Mouse (Mus musculus) gastrocnemius, postnatal 36 days (tissue): ENCODE data around the gene Fbxl14. TPM values are rescaled to one million over a fixed set of nuclear protein-coding genes. Genes with fewer than 3 reads are reported as not detected.
"Not testable (repeated sequence)": the region's sequence is repeated elsewhere in the genome, so short reads cannot be mapped to it uniquely, and the experiment has no call there.

Experiments used
- DNase-seq, 2 experiments: peaks; one replicate each; pipeline ENCODE4 v3.0.0; 2022
- intact Hi-C: fragments of 180-260 bp; cut with DNase I; formaldehyde crosslinking; loops from one replicate; pipeline ENCODE4 v1.15.1; 2025
- long read RNA-seq, 2 experiments: library from polyadenylated mRNA; stranded (forward); transcript quantifications; one replicate each; pipeline ENCODE4 v2.0.0; 2021
- total RNA-seq, 2 experiments: library from RNA; stranded (reverse); gene quantifications; 2 replicates each; pipeline ENCODE4 v1.2.3; 2021

The Fbxl14 gene
- total RNA-seq = 10 to 100 TPM; 10.3 to 10.7 TPM
- long read RNA-seq, experiment 1, transcript Fbxl14-201 (1 exons, 2,963 nt) = major isoform, 6 of 6 reads
- long read RNA-seq, experiment 1, partial matches to known transcripts = 0 of 6 reads
- long read RNA-seq, experiment 1, other reads (novel, unspliced or antisense) = 0 of 6 reads
- long read RNA-seq, experiment 2, partial matches to known transcripts = 0 of 2 reads
- long read RNA-seq, experiment 2, other reads (novel, unspliced or antisense) = 0 of 2 reads

DNA sequence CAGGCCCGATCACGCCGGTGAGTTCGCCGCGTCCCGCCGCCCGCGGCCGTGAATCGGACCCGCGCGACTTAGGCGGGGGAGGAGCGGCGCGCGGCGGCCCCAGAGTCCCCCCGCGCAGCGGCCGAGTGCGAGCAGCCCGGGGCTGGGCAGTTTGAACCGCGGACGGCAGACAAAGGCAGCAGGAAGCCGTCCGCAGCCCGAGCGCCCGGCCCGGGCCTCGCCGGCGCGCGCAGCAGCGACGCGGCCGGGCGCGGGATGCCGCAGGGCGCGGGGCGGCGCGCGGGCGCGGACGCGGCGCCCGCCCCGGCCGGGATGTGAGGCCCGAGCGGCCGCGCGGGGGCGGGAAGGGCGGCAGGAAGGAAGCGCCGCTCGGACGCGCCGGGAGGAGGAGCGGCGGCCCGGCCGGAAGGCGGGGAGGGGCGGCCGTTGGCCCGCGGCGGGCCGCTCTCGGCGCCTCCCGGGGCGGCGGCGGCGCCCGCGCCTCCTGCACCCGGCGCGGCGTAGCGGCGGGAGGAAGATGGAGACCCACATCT, at the start of gene Fbxl14:
Gene Fbxl14 (plus strand): TSS at position 326 of the 533 bp plus-strand sequence.
- DNase-seq = peak in 1 of 2 experiments; percentile 32

DNA sequence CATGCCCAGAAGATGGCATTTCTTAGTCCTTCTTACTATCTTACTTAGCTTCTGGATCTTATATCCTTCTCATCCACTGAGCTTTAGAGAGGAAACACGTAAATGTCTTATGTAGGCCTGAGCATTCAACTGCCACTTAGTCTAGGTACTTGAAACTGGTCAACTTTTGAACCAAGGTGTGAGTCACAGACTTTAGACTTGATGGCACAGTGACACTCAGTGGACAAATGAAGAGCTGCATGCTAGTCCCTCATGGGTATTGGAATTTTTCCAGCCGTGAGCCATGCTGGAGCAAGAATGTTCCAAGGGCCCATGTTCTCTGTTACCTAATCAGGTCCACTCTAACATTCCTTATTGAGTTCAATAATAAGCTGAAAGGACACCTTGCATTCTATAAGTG, 49.0 kb upstream of the Fbxl14 start:
- intact Hi-C loops = loop anchor here (5.0 to 10.0 kb wide), 3 partner anchors 78 to 306 kb away; no protein-coding TSS in a partner anchor
- DNase-seq = no peak

More for the DNA sequence above, at the start of gene Fbxl14:
- intact Hi-C loops = no loop called here

DNA sequence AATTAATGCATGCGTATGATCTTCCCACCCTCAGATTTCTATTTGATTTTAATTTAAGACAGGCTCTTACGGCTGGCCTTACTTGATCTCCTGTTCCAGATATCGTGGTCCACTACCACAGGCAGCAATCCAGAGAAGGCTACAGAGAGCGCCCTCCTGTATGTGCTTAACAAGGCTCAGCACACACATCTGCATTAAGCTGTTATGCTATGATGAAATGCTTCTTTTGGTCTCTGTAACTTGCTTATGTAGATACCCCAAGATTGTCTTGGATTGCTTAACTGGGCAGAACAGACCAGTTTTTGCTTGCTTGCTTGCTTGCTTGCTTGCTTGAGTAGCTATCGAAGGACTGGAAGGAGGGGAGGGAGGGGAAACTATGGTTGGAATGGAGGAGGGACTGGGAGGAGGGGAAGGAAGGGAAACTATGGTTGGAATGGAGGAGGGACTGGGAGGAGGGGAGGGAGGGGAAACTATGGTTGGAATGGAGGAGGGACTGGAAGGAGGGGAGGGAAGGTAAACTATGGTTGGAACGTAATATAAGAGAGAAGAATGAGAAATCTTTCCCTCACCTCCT, 47.6 kb upstream of the Fbxl14 start:
- no peak for DNase-seq

DNA sequence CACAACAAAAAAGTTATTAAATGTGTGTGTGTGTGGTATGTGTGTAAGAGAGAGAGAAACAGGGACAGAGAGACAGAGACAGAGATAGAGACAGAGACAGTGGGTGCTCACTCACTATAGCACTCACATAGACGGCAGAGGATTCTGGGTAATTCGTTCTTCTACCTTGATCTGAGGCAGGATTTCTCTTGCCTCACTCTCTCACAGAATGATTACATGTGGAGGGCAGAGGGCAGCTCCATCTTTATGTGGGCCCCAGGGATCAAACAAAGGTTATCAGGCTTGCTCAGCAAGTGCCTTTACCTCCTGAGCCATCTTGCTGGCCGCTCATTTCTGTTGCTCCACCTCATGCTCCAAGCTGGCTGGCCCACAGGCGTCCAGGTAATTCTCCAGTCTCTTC, 45.1 kb upstream of the Fbxl14 start:
- no peak for DNase-seq
- intact Hi-C loops = loop anchor here (5.0 to 10.0 kb wide), 3 partner anchors 82 to 310 kb away; no protein-coding TSS in a partner anchor

More for the DNA sequence above, 47.6 kb upstream of the Fbxl14 start:
- intact Hi-C loops = loop anchor here (5.0 to 10.0 kb wide), 3 partner anchors 80 to 307 kb away; no protein-coding TSS in a partner anchor

DNA sequence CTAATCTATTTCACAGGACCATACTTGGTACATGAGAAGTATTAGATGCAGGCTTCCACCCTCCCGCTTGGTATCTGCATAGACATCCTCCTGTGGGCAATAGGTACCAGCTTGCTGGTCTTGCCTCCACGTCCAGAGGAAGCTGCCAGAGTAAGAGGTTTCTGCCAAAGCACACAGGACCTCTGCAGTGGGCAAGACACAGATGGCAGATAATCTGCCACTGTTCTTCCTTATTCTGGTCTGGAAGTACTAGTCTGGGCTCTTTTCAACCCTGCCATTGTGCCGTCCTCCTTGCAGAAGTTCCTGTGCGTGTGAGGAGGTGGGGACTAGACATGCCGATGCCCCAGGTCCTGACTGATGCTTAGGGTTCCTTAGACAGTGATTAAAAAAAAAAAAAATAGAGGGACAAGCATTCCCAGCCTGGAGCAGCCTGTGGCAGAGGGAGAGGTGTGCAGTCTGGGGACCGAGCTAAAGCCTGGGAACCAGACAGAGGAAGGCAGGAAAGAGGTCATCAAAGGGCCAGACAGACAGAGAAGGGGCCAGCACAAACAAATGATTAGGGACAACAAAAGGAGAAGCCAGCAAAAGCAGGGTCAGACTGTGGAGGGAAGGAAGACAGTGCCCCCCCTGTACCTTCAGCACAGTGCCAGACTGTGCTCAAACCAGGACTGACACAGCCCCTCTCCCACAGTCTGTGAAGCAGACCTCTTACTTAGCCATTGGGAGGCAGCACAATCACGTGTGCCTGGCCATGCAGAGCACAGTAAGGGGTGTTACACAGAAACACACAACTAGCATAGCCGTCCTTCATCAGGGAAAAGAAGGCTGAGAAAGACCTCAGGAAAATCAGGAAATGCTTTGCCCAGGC, 41.3 kb upstream of the Fbxl14 start:
- DNase-seq = no peak
- intact Hi-C loops = loop anchor here (10.0 kb wide), 1 partner anchor 313 kb away; no protein-coding TSS in a partner anchor

DNA sequence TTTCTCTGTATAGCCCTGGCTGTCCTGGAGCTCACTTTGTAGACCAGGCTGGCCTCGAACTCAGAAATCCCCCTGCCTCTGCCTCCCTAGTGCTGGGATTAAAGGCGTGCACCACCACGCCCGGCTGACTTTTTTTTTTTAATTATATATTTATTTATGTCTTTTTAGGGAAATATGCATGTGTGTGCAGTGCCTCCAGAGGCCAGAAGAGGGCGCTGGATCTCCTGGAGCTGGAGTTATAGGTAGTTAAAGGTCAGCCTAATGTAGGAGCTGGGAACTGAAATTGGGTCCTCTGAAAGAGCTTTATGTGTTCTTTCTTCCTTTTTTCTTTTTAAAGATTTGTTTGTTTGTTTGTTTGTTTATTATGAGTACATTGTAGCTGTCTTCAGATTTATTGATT, 36.7 kb upstream of the Fbxl14 start:
- intact Hi-C loops = loop anchor here (10.0 kb wide), 1 partner anchor 798 kb away; no protein-coding TSS in a partner anchor
- not testable (repeated sequence) for DNase-seq

DNA sequence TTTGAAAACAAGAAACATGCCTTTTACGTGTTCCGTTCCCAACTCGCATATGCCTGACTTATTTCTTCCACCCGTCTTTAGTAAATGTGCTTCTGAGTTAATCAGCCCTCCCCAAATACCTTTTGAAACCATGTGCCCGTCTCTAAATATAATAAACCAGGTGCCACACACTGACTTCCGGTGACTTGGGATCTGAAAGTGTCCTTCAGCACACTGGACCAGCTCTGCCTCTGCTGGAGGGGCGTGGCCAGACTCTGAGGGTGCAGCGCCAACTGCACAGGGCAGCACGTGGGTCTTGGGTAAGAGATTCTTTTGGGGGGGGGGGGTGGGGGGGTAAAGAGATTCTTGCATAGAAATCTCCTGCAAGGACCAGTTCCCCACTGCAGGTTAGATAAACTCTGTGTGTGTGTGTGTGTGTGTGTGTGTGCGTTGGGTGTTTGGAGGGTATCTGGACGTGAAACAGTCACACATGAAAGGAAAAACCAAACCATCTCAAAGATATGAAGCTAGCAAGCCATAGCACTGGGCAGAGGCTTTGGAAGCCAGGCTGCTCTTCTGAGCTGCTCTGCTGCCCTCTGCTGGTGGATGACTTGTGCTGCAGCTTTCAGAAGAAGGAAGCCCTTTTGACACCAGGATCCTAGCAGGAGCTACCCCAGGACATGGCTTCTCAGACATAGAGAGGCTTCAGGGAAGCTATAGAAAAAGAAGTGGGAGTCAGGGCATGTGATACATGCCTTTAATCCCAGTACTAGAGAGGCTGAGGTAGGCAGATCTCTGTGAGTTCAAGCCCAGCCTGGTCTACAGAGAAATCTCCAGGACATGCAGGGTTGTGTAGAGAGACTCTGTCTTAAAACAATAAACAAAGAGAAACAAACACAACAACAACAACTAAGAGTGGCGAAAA, 35.5 kb upstream of the Fbxl14 start:
- intact Hi-C loops = loop anchor here (10.0 kb wide), 1 partner anchor 799 kb away; no protein-coding TSS in a partner anchor
- peak; percentile 58 to 69 for DNase-seq

DNA sequence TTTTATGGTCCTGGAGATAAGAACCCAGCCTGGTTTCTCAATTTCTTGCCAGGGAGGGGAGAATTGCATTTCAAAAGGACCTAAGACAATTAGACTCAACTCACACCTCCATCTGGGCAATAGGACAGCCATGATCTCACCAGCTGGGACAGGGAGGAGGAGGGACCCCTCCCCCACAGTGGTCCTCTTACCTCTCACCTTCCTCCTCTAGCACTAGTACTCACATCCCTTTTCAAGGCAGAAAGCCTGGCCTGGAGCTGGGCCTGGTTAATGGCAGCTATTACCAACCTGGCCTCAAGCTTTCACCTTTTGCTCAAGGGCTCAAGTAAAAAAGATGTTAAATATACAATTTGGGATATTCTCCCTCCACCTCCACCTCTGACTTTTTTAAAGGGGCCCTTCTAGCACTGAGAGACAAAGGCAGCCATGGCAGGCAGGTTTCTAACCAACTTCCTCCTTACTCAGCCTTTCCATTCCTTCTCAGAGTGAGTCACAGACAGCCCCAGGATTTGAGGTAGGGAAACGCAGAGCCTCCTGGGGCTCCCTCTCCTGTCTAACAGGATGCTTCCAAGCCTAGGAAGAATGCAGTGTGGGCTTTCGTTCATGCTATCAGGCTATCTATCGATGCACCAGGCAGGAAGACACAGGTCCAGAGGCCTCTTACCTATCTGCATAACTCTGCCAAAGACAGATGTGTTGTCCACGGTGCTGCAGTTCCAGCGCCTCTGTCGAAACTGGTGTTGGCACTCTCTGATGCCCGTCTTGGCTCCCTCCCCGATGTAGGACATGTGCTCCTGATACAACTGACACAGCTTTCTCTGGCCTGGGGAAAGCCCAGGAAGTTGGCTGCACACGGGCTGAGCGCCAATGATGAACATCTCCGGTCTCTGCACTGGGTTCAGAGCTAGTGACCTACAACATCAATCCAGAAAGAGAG, 33.5 kb upstream of the Fbxl14 start:
- intact Hi-C loops = loop anchor here (10.0 kb wide), 1 partner anchor 801 kb away; no protein-coding TSS in a partner anchor
- DNase-seq = no peak

DNA sequence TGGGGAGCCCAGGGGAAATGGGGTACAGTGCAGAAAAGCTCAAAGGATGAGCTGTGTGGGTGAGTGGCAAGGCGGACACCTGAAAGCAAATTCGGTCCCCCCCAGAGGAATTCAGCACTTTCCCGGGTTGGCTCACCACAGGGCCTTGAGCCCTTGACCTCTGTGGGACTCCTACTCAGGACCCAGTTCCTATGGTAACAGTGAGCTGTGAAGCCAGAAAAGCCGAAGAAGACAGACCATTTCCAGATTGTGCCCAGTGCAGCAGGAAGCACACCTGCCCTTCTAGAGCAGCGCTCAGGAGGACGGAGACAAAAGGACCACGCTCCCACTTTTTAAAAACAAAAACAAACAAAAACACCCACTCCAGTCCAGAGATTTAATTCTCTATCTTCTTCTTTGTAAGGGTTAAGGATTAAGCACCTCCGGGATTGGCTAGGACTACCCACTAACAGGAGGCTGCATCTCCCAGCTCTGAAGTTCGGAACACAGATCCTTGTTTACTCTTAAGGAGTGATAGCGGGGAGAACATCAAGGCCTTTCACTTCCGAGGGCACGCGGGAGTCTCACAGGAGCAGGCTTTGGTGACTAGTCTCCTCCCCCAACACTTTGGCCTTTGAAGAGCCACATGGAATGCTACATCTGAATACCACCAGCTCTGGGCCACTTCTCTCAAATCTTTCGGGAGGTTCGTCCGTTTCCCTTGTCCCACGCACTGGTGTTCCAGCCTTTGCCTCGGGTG, 31.0 kb upstream of the Fbxl14 start:
- intact Hi-C loops = loop anchor here (10.0 kb wide), 1 partner anchor 804 kb away; no protein-coding TSS in a partner anchor
- no peak for DNase-seq

DNA sequence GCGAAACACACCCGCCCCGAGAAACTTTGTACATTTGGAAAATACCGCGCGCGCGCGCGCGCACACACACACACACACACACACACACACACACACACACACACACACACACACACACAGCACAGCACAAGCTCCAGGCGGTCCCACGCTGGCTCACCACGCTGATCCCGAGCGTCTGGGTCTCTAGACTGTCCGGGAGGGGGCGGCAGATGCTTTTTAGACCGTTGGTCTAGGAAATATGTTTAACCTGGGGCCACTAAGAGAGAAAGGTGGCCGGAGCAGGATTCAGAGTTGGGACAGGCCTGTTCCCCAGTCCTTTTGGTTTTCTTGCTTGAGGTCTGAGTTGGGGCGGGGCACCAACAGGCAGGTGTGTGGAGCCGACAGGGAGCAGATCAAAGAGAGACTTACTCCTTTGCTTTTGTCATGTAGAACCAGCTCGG, 30.4 kb upstream of the Fbxl14 start:
- DNase-seq = peak; percentile 37 to 56
- intact Hi-C loops = loop anchor here (10.0 kb wide), 1 partner anchor 804 kb away; no protein-coding TSS in a partner anchor

DNA sequence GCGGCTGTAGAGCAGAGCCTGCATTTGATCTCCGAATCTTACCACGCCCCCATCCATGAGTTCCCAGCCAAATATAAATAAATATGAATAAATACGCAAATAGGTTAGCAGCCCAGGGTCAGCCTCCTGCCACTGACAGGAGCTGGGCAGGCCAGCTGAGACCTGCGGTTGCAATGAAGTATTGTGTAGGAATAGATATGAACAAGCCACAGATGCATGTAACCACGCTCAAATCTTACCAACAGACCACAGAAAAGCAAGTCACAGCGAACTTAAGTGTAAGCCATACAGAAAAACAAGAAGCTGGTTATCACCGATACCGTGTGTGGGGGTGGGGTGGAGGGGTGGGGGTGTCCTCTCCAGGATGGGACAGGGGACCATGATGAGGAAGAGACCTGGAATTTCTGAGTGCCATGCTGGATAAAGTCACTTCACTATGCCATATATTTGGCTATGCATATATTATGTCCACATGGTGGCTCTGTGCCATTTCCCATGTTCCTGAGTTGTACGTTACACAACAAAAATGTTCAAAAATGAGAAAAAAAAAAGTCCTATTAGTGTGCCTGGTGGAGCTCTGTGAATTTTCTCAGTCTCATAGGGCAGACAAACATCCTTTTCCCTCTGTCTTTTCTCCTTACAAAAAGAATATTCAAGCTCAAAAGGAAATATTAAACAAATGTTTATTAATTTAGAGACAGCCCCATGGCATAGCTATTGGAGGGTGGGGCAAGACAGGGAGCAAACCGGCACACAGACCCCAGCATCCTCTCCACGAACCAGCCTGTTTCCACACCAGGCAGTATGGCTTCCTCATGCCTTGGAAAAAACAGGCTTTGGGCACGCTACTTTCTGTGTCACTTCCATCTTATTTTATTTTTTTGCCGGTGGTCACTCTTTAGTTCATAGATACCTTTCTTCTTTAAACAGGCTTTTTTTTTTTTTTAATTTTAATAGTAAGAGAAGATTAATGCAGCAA, 28.2 kb upstream of the Fbxl14 start:
- intact Hi-C loops = no loop called here

DNA sequence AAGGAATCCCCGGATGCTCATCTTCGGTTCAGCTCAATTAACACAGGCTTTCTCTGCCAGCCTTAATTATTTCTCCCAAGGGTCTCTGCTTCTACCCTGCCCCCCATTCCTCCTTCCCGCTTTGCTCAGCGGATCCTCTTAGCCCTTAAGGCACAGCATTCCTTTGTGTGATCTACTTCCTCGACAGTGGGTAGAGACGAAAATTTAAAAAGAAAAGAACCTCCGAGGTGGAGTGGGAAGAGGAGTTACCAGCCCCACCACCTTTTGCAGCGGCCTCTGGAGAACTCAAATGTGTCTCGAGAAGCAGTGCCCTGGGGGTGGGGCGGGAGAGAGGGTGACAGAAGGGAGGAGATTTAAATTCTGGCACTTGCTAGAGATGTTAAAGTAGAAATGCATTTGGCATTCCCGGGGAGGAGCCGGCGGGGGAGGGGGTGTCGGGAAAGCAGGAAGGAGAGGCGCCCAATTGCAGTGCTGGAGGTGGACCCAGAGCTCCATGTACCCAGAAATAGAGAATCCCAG, 27.4 kb upstream of the Fbxl14 start:
- peak in 1 of 2 experiments; percentile 27 for DNase-seq
- intact Hi-C loops = no loop called here

More for the DNA sequence above, 28.2 kb upstream of the Fbxl14 start:
- DNase-seq = no peak

DNA sequence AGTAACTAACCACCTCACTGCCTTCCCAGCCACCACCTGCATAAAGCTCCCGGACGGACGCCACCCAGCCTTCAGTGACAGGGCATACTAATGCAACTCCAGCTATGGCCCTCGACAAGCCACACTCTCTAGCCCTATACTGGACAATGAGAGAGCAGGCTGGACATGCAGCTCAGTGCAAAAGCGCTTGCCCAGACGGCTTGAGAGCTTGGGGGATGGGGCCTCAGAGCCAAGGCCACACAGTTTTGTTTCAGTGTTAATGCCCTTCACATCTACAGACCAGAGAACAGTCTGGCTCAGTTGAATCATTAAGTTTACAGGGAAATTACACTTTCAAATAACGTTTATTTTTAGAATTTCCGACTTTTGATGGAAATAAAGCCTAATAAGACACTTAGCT, 21.3 kb upstream of the Fbxl14 start:
- DNase-seq = no peak
- intact Hi-C loops = no loop called here

DNA sequence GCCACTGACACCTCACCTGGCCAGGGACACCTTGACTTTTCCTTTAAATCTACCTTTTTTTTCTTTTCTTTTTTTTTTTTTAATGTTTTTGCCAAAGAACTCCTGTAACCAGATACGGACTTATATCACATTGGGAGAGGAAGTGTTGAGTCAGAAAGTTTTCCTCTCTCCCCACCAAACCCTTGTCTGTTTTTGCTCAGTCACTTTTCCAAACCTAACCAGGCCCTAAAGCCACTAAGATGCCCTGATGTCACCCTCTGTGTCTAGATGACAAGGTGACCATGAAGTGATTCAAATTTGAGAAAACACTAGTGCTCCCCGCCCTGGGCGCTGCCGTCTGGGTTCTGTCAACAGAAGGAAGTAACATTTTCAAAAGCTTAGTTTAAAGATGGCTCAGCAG, 20.4 kb upstream of the Fbxl14 start:
- intact Hi-C loops = no loop called here

DNA sequence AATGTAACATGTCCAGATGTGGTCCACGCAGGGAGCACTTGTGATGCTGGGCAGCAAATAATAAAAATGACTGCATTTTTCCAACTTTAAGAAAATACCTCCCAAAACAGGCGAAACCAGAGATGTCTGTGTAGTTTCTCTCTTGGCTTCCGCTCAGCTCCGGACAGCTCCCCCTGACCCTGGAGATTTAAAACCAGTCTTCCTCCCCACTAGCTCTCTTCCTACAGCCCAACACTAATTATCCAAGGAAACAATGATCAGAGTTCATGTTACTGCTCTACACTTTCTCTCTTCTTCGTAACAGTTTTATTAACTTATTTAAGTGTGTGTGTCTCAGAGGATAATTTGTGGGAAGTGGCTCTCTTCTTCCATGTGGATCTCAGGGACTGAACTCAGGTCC, 19.1 kb upstream of the Fbxl14 start:
- intact Hi-C loops = no loop called here
- no peak for DNase-seq

More for the DNA sequence above, 20.4 kb upstream of the Fbxl14 start:
- DNase-seq = no peak

DNA sequence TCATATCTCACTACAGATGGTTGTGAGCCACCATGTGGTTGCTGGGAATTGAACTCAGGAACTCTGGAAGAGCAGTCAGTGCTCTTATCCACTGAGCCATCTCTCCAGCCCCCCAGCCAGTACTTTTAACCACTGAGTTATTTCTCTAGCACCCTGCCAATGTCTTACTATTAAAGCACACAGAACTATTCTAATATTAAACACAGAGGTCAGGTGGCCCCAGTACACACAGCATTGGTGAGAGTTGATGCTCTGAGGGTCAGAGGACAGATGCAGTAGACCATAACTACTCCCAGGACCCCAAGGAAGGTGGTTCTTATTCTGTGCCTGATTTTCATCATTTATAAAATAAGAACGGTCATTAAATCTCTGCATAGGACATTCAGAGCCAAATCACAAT, 13.3 kb upstream of the Fbxl14 start:
- intact Hi-C loops = no loop called here

More for the DNA sequence above, 13.3 kb upstream of the Fbxl14 start:
- DNase-seq = no peak
